Mouse (Mus musculus): Measurements from ENCODE around the gene Cdk5rap2.

Cdk5rap2 gene

GRCm38 (mm10) chr4:70409994-70410721 is at the start of gene Cdk5rap2:
Gene Cdk5rap2, minus strand, starts transcription at chr4:70410443.
- DNase-seq (ENCODE audit: low spot score in 2 of 2) = peak; percentile 84 to 94

- DNase-seq (ENCODE audit: low spot score in 2 of 2) = no peak
Observed at GRCm38 (mm10) chr4:70452161-70452560, 41.9 kb upstream of the Cdk5rap2 start.

GRCm38 (mm10) chr4:70451750-70452149 is 41.5 kb upstream of the Cdk5rap2 start:
- peak in 1 of 2 experiments; percentile 30 for DNase-seq (ENCODE audit: low spot score in 2 of 2)

- no peak for DNase-seq (ENCODE audit: low spot score in 2 of 2)
Observed at GRCm38 (mm10) chr4:70449668-70450067, 39.4 kb upstream of the Cdk5rap2 start.

- DNase-seq (ENCODE audit: low spot score in 2 of 2) = no peak
Observed at GRCm38 (mm10) chr4:70446774-70447173, 36.5 kb upstream of the Cdk5rap2 start.

GRCm38 (mm10) chr4:70420202-70420601 is 10.0 kb upstream of the Cdk5rap2 start:
- DNase-seq (ENCODE audit: low spot score in 2 of 2) = no peak

GRCm38 (mm10) chr4:70412126-70412525 is 1.9 kb upstream of the Cdk5rap2 start:
- no peak for DNase-seq (ENCODE audit: low spot score in 2 of 2)

- DNase-seq (ENCODE audit: low spot score in 2 of 2) = no peak
Observed at GRCm38 (mm10) chr4:70409456-70409855, 787 bp downstream of the Cdk5rap2 start.

GRCm38 (mm10) chr4:70402109-70402819 is 8.0 kb downstream of the Cdk5rap2 start:
- DNase-seq (ENCODE audit: low spot score in 2 of 2) = peak; percentile 33 to 66

GRCm38 (mm10) chr4:70399476-70399875 is 10.8 kb downstream of the Cdk5rap2 start:
- DNase-seq (ENCODE audit: low spot score in 2 of 2) = no peak

GRCm38 (mm10) chr4:70399074-70399473 is 11.2 kb downstream of the Cdk5rap2 start:
- no peak for DNase-seq (ENCODE audit: low spot score in 2 of 2)

- no peak for DNase-seq (ENCODE audit: low spot score in 2 of 2)
Observed at GRCm38 (mm10) chr4:70398088-70398487, 12.2 kb downstream of the Cdk5rap2 start.

GRCm38 (mm10) chr4:70396701-70397100 is 13.5 kb downstream of the Cdk5rap2 start:
- no peak for DNase-seq (ENCODE audit: low spot score in 2 of 2)

- no peak for DNase-seq (ENCODE audit: low spot score in 2 of 2)
Observed at GRCm38 (mm10) chr4:70394736-70395135, 15.5 kb downstream of the Cdk5rap2 start.

- no peak for DNase-seq (ENCODE audit: low spot score in 2 of 2)
Observed at GRCm38 (mm10) chr4:70391760-70392372, 18.4 kb downstream of the Cdk5rap2 start.

GRCm38 (mm10) chr4:70391073-70391472 is 19.2 kb downstream of the Cdk5rap2 start:
- no peak for DNase-seq (ENCODE audit: low spot score in 2 of 2)

- DNase-seq (ENCODE audit: low spot score in 2 of 2) = no peak
Observed at GRCm38 (mm10) chr4:70386206-70386605, 24.0 kb downstream of the Cdk5rap2 start.

GRCm38 (mm10) chr4:70377359-70377758 is 32.9 kb downstream of the Cdk5rap2 start:
- DNase-seq (ENCODE audit: low spot score in 2 of 2) = peak in 1 of 2 experiments; percentile 19

- DNase-seq (ENCODE audit: low spot score in 2 of 2) = no peak
Observed at GRCm38 (mm10) chr4:70365061-70365858, 45.0 kb downstream of the Cdk5rap2 start.

GRCm38 (mm10) chr4:70361366-70361765 is 48.9 kb downstream of the Cdk5rap2 start:
- no peak for DNase-seq (ENCODE audit: low spot score in 2 of 2)

- DNase-seq (ENCODE audit: low spot score in 2 of 2) = peak in 1 of 2 experiments; percentile 53
Observed at GRCm38 (mm10) chr4:70355659-70356350, 54.4 kb downstream of the Cdk5rap2 start.
